Mouse (Mus musculus) midbrain, embryonic 16.5 days (tissue): ENCODE measurements around the gene Tmc2. TPM values are rescaled to one million over a fixed set of nuclear protein-coding genes. Genes with fewer than 3 reads are reported as not detected.

Experiments
- ATAC-seq: fragments of 200-750 bp; cut with Nextera tagmentation; 2 replicates; pipeline ENCODE4 v1.8.0; 2017; ENCODE audit warnings: moderate TSS enrichment
- H3K27ac ChIP-seq: fragments of 300-500 bp; sonication (generic); 2 replicates; pipeline ENCODE4 v1.5.1; 2014; ENCODE audit warnings: mild to moderate bottlenecking, low read length, mixed read lengths
- H3K27me3 ChIP-seq: fragments of 300-500 bp; sonication (generic); 2 replicates; pipeline ENCODE4 v1.6.1; 2014; ENCODE audit warnings: low read depth, low read length, mixed read lengths; ENCODE audit not compliant: control insufficient read depth, insufficient read depth
- H3K36me3 ChIP-seq: fragments of 300-500 bp; sonication (generic); 2 replicates; pipeline ENCODE4 v1.6.1; 2014; ENCODE audit warnings: mild to moderate bottlenecking, low read length, moderate library complexity, mixed read lengths; ENCODE audit not compliant: control insufficient read depth, insufficient read depth
- H3K4me1 ChIP-seq: fragments of 300-500 bp; sonication (generic); 2 replicates; pipeline ENCODE4 v1.6.1; 2014; ENCODE audit warnings: mild to moderate bottlenecking, low read length, mixed read lengths; ENCODE audit not compliant: control insufficient read depth, insufficient read depth
- H3K4me2 ChIP-seq: fragments of 300-500 bp; sonication (generic); 2 replicates; pipeline ENCODE4 v1.6.1; 2014; ENCODE audit warnings: mild to moderate bottlenecking, low read length, mixed read lengths
- H3K4me3 ChIP-seq: fragments of 300-500 bp; sonication (generic); 2 replicates; pipeline ENCODE4 v1.5.1; 2014; ENCODE audit warnings: low read depth, mild to moderate bottlenecking, low read length, moderate library complexity, mixed read lengths
- H3K9ac ChIP-seq: fragments of 300-500 bp; sonication (generic); 2 replicates; pipeline ENCODE4 v1.6.1; 2014; ENCODE audit warnings: low read depth, low read length, mixed read lengths
- H3K9me3 ChIP-seq: fragments of 300-500 bp; sonication (generic); replicated peaks from 2 replicates; pipeline ENCODE4 v1.6.1; 2014; ENCODE audit warnings: mild to moderate bottlenecking, low read length, mixed read lengths; ENCODE audit not compliant: control insufficient read depth, poor library complexity, severe bottlenecking
- WGBS: fragments of 180-500 bp; shearing (Covaris S2); extraction: QIAGEN DNeasy Blood & Tissue Kit; methylation state at CpG from one replicate; pipeline ENCODE4 v1.1.7; 2014; 5-methylcytosine and 5-hydroxymethylcytosine counted together
- polyA plus RNA-seq: library from polyadenylated mRNA; unstranded; fragments of >200 nt; fragmentation: Nextera tagmentation; extraction: Ambion mirVana; gene quantifications from 2 replicates; pipeline ENCODE4 v1.2.1, GENCODE M21; 2015

The Tmc2 gene
- polyA plus RNA-seq, 1 experiment from 2014 or later = not detected

GRCm38 (mm10) chr2:130268074-130268473 is 73.1 kb downstream of the Tmc2 start:
- WGBS = 73% methylated on average over 7 of the region's 7 CpGs

GRCm38 (mm10) chr2:130273732-130274131 is 78.7 kb downstream of the Tmc2 start:
- peak overlapping the region; percentile 83 for H3K4me3 ChIP-seq
- no peaks in the 10 kb centered on the region for H3K27me3 ChIP-seq
- ATAC-seq = peak; percentile 47; the same call in 1 of the 2 replicates
- H3K36me3 ChIP-seq = peaks cover 29% of the 10 kb centered on the region
- peak overlapping the region; percentile 82 for H3K4me2 ChIP-seq
- H3K27ac ChIP-seq = peak overlapping the region; percentile 91
- peak overlapping the region; percentile 91 for H3K9ac ChIP-seq
- H3K4me1 ChIP-seq = peaks cover 27% of the 10 kb centered on the region
- WGBS = 0% methylated on average over 14 of the region's 14 CpGs
- H3K9me3 ChIP-seq = no peaks in the 10 kb centered on the region

More at GRCm38 (mm10) chr2:130268074-130268473, 73.1 kb downstream of the Tmc2 start:
- Histone ChIP-seq H3K4me2 (no peak overlapping the region), H3K36me3 (no peaks in the 10 kb centered on the region), H3K4me3 (no peak overlapping the region), H3K27ac (no peak overlapping the region), H3K27me3 (no peaks in the 10 kb centered on the region), H3K9me3 (no peaks in the 10 kb centered on the region), H3K9ac (no peak overlapping the region), H3K4me1 (peaks cover 3% of the 10 kb centered on the region)
- no peak for ATAC-seq

GRCm38 (mm10) chr2:130274149-130274861 is 79.3 kb downstream of the Tmc2 start, which contains the start of gene Nop56:
Gene Nop56, plus strand, starts transcription at chr2:130274430.
- peak within 1 kb of the TSS; percentile 82 for H3K4me2 ChIP-seq
- peak within 1 kb of the TSS; percentile 83 for H3K4me3 ChIP-seq
- peak within 1 kb of the TSS; percentile 91 for H3K9ac ChIP-seq
- peak within 1 kb of the TSS; percentile 91 for H3K27ac ChIP-seq
- no peaks in the 10 kb centered on the region for H3K27me3 ChIP-seq
- H3K4me1 ChIP-seq = peaks cover 27% of the 10 kb centered on the region
- no peaks in the 10 kb centered on the region for H3K9me3 ChIP-seq
- peak; percentile 97 for ATAC-seq
- under 1% methylated on average over 68 of the region's 68 CpGs for WGBS
- H3K36me3 ChIP-seq = peaks cover 29% of the 10 kb centered on the region

GRCm38 (mm10) chr2:130274862-130275261 is 79.9 kb downstream of the Tmc2 start:
- no peaks in the 10 kb centered on the region for H3K9me3 ChIP-seq
- peak overlapping the region; percentile 86 for H3K9ac ChIP-seq
- H3K4me1 ChIP-seq = peaks cover 27% of the 10 kb centered on the region
- H3K4me2 ChIP-seq = peak overlapping the region; percentile 72
- peak overlapping the region; percentile 83 for H3K4me3 ChIP-seq
- peak; percentile 0; the same call in 1 of the 2 replicates for ATAC-seq
- no peaks in the 10 kb centered on the region for H3K27me3 ChIP-seq
- H3K27ac ChIP-seq = peak overlapping the region; percentile 91
- under 1% methylated on average over 10 of the region's 10 CpGs for WGBS
- H3K36me3 ChIP-seq = peaks cover 34% of the 10 kb centered on the region

GRCm38 (mm10) chr2:130275649-130276048 is 80.7 kb downstream of the Tmc2 start:
- Histone ChIP-seq H3K36me3 (peaks cover 39% of the 10 kb centered on the region), H3K4me3 (peak overlapping the region; percentile 83), H3K9me3 (no peaks in the 10 kb centered on the region), H3K27ac (no peak overlapping the region), H3K4me2 (peak overlapping the region; percentile 72), H3K4me1 (peaks cover 27% of the 10 kb centered on the region), H3K9ac (0 out of 2 replicates have a peak overlapping the region, but pooled peaks have one; percentile 46), H3K27me3 (no peaks in the 10 kb centered on the region)
- no peak for ATAC-seq
- 46% methylated on average over 6 of the region's 6 CpGs for WGBS

- no peak for ATAC-seq
- Histone ChIP-seq H3K4me1 (peaks cover 25% of the 10 kb centered on the region), H3K4me3 (no peak overlapping the region), H3K27me3 (no peaks in the 10 kb centered on the region), H3K36me3 (peaks cover 44% of the 10 kb centered on the region), H3K4me2 (no peak overlapping the region), H3K9me3 (no peaks in the 10 kb centered on the region), H3K27ac (no peak overlapping the region), H3K9ac (no peak overlapping the region)
- WGBS = 41% methylated on average over 8 of the region's 8 CpGs
Measured at GRCm38 (mm10) chr2:130279600-130280091, 84.7 kb downstream of the Tmc2 start.

GRCm38 (mm10) chr2:130280224-130280623 is 85.2 kb downstream of the Tmc2 start:
- no peaks in the 10 kb centered on the region for H3K9me3 ChIP-seq
- no peak overlapping the region for H3K4me3 ChIP-seq
- H3K4me2 ChIP-seq = no peak overlapping the region
- H3K4me1 ChIP-seq = peaks cover 21% of the 10 kb centered on the region
- no peak overlapping the region for H3K9ac ChIP-seq
- H3K36me3 ChIP-seq = peaks cover 44% of the 10 kb centered on the region
- ATAC-seq = no peak
- no peak overlapping the region for H3K27ac ChIP-seq
- no peaks in the 10 kb centered on the region for H3K27me3 ChIP-seq
- 64% methylated on average over 7 of the region's 7 CpGs for WGBS

- no peak overlapping the region for H3K4me2 ChIP-seq
- no peak overlapping the region for H3K9ac ChIP-seq
- H3K4me3 ChIP-seq = no peak overlapping the region
- no peak overlapping the region for H3K27ac ChIP-seq
- peaks cover 39% of the 10 kb centered on the region for H3K36me3 ChIP-seq
- no peak for ATAC-seq
- H3K4me1 ChIP-seq = peaks cover 15% of the 10 kb centered on the region
- WGBS = 81% methylated on average over 4 of the region's 4 CpGs
- no peaks in the 10 kb centered on the region for H3K9me3 ChIP-seq
- no peaks in the 10 kb centered on the region for H3K27me3 ChIP-seq
Measured at GRCm38 (mm10) chr2:130280818-130281217, 85.8 kb downstream of the Tmc2 start.
